Mouse (Mus musculus) heart, postnatal 0 days (tissue): ENCODE results near the gene Dnah2. TPM values are rescaled to one million over a fixed set of nuclear protein-coding genes. Genes with fewer than 3 reads are reported as not detected.
"Not testable (repeated sequence)": the region's sequence is repeated elsewhere in the genome, so short reads cannot be mapped to it uniquely, and the experiment has no call there.

Source experiments
- ATAC-seq: fragments of 200-750 bp; cut with Nextera tagmentation; 2 replicates; pipeline ENCODE4 v1.8.0; 2017; ENCODE audit warnings: low read depth, moderate number of reproducible peaks, moderate library complexity; ENCODE audit not compliant: insufficient read depth
- DNase-seq: peaks from one replicate; pipeline ENCODE4 v3.0.0-alpha.2; 2016; ENCODE audit warnings: low spot score
- H3K27ac ChIP-seq: fragments of 300-500 bp; sonication (generic); 2 replicates; pipeline ENCODE4 v1.5.1; 2014; ENCODE audit warnings: low read depth, mild to moderate bottlenecking
- H3K27me3 ChIP-seq: fragments of 300-500 bp; sonication (generic); 2 replicates; pipeline ENCODE4 v1.6.1; 2014; ENCODE audit warnings: low read length, mixed read lengths; ENCODE audit not compliant: control insufficient read depth, insufficient read depth
- H3K36me3 ChIP-seq: fragments of 300-500 bp; sonication (generic); replicated peaks from 2 replicates; pipeline ENCODE4 v1.6.1; 2014; ENCODE audit warnings: low read length, mixed read lengths; ENCODE audit not compliant: control insufficient read depth, insufficient read depth
- H3K4me1 ChIP-seq: fragments of 300-500 bp; sonication (generic); 2 replicates; pipeline ENCODE4 v1.6.1; 2014; ENCODE audit warnings: antibody characterized with exemption; ENCODE audit not compliant: control insufficient read depth, insufficient read depth
- H3K4me2 ChIP-seq: fragments of 300-500 bp; sonication (generic); 2 replicates; pipeline ENCODE4 v1.6.1; 2014; ENCODE audit warnings: low read depth, mild to moderate bottlenecking, low read length, moderate library complexity
- H3K4me3 ChIP-seq: fragments of 300-500 bp; sonication (generic); 2 replicates; pipeline ENCODE4 v1.5.1; 2014; ENCODE audit warnings: low read depth, low read length
- H3K9ac ChIP-seq: fragments of 300-500 bp; sonication (generic); replicated peaks from 2 replicates; pipeline ENCODE4 v1.6.1; 2014; ENCODE audit warnings: low read depth, low read length, mixed read lengths
- H3K9me3 ChIP-seq: fragments of 300-500 bp; sonication (generic); replicated peaks from 2 replicates; pipeline ENCODE4 v1.6.1; 2016; ENCODE audit warnings: low read length; ENCODE audit not compliant: control insufficient read depth
- CTCF ChIP-seq: IDR thresholded peaks from 2 replicates; pipeline ENCODE4 v1.5.1; 2016; ENCODE audit warnings: antibody characterized with exemption, control low read depth, low read depth
- EP300 ChIP-seq: IDR thresholded peaks from 2 replicates; pipeline ENCODE4 v1.6.1; 2016; ENCODE audit warnings: antibody characterized with exemption, low read depth
- WGBS: fragments of 180-500 bp; shearing (Covaris S2); extraction: QIAGEN DNeasy Blood & Tissue Kit; methylation state at CpG from one replicate; pipeline ENCODE4 v1.1.7; 2014; 5-methylcytosine and 5-hydroxymethylcytosine counted together
- polyA plus RNA-seq: library from polyadenylated mRNA; unstranded; fragments of >200 nt; fragmentation: Nextera tagmentation; extraction: Ambion mirVana; gene quantifications from 2 replicates; pipeline ENCODE4 v1.2.1, GENCODE M21; 2015
- total RNA-seq: library from RNA; depleted of rRNA; stranded (reverse); fragments of >200 nt; gene quantifications from 2 replicates; pipeline ENCODE4 v1.2.3, GENCODE M21; 2014; ENCODE audit warnings: low replicate concordance

Gene Dnah2
- total and polyA plus RNA-seq, 2 experiments from 2014 or later, result 0.03 TPM; not detected in 1

GRCm38 (mm10) chr11:69396772-69397171, 152.1 kb downstream of the Dnah2 start:
- H3K27me3 ChIP-seq, result no peaks in the 10 kb centered on the region
- H3K4me3 ChIP-seq, result peak overlapping the region; percentile 61
- H3K4me2 ChIP-seq, result peak overlapping the region; percentile 72
- TF ChIP-seq CTCF (no peak), EP300 (peak; percentile 93; the same call in 1 of the 2 replicates)
- H3K36me3 ChIP-seq, result peaks cover 24% of the 10 kb centered on the region
- DNase-seq, result peak; percentile 62
- no peaks in the 10 kb centered on the region for H3K9me3 ChIP-seq
- WGBS, result 37% methylated on average over 11 of the region's 11 CpGs
- ATAC-seq, result peak; percentile 10
- H3K4me1 ChIP-seq, result no peaks in the 10 kb centered on the region
- H3K27ac ChIP-seq, result peak overlapping the region; percentile 95
- 0 out of 2 replicates have a peak overlapping the region, but pooled peaks have one; percentile 81 for H3K9ac ChIP-seq

- ATAC-seq, result peak; percentile 85
These were observed 153.1 kb downstream of the Dnah2 start for GRCm38 (mm10) chr11:69395634-69396373.

GRCm38 (mm10) chr11:69395235-69395633, 153.7 kb downstream of the Dnah2 start, which contains the start of the genes Naa38 and Cyb5d1:
TSS of gene Naa38 (plus strand) at chr11:69395487.
TSS of gene Cyb5d1 (minus strand) at chr11:69395631.
- H3K27me3 ChIP-seq, DNase-seq, H3K4me1 ChIP-seq, H3K9me3 ChIP-seq: not testable (repeated sequence)
- peak; percentile 71 for ATAC-seq
- H3K9ac ChIP-seq, result peak within 1 kb of the TSS; percentile 78
- H3K27ac ChIP-seq, result peak within 1 kb of the TSS; percentile 95
- peaks cover 13% of the 10 kb centered on the region for H3K36me3 ChIP-seq
- peak within 1 kb of the TSS; percentile 61 for H3K4me3 ChIP-seq
- H3K4me2 ChIP-seq, result peak within 1 kb of the TSS; percentile 72
- under 1% methylated on average over 20 of the region's 24 CpGs for WGBS

More at GRCm38 (mm10) chr11:69395634-69396373, 153.1 kb downstream of the Dnah2 start:
- DNase-seq, result peak; percentile 100
- Histone ChIP-seq H3K27ac (peak overlapping the region; percentile 95), H3K4me3 (peak overlapping the region; percentile 61), H3K4me1 (no peaks in the 10 kb centered on the region), H3K4me2 (peak overlapping the region; percentile 72), H3K9me3 (no peaks in the 10 kb centered on the region), H3K9ac (peak overlapping the region; percentile 78), H3K36me3 (peaks cover 18% of the 10 kb centered on the region), H3K27me3 (no peaks in the 10 kb centered on the region)
- TF ChIP-seq EP300, result peak; percentile 99
- TF ChIP-seq CTCF, result no peak
- under 1% methylated on average over 48 of the region's 48 CpGs for WGBS

- not testable (repeated sequence) for H3K36me3 ChIP-seq, H3K9me3 ChIP-seq, H3K4me1 ChIP-seq, H3K27me3 ChIP-seq, DNase-seq, ATAC-seq
- peak overlapping the region; percentile 78 for H3K9ac ChIP-seq
- 1% methylated on average over 31 of the region's 31 CpGs for WGBS
- H3K27ac ChIP-seq, result peak overlapping the region; percentile 95
- peak overlapping the region; percentile 61 for H3K4me3 ChIP-seq
- H3K4me2 ChIP-seq, result peak overlapping the region; percentile 72
These were observed 154.2 kb downstream of the Dnah2 start for GRCm38 (mm10) chr11:69394591-69395167.

GRCm38 (mm10) chr11:69390400-69391034, 158.4 kb downstream of the Dnah2 start:
- DNase-seq (no peak), ATAC-seq (peak; percentile 28; the same call in 1 of the 2 replicates)
- no peaks in the 10 kb centered on the region for H3K27me3 ChIP-seq
- WGBS, result 48% methylated on average over 10 of the region's 10 CpGs
- H3K27ac ChIP-seq, result no peak overlapping the region
- TF ChIP-seq EP300 (no peak), CTCF (peak; percentile 70)
- no peaks in the 10 kb centered on the region for H3K36me3 ChIP-seq
- no peaks in the 10 kb centered on the region for H3K9me3 ChIP-seq
- H3K4me2 ChIP-seq, result no peak overlapping the region
- H3K9ac ChIP-seq, result no peak overlapping the region
- no peak overlapping the region for H3K4me3 ChIP-seq
- H3K4me1 ChIP-seq, result no peaks in the 10 kb centered on the region
